Mouse (Mus musculus) E14TG2a.4 (cell line): Measurements from ENCODE around the gene Iglon5.

Experiments
- H3K27me3 ChIP-seq: 2 replicates; pipeline ENCODE4 v1.6.1; 2014; ENCODE audit warnings: low read length, control low read depth; ENCODE audit not compliant: insufficient read depth
- H3K36me3 ChIP-seq: 2 replicates; pipeline ENCODE4 v1.6.1; 2014; ENCODE audit warnings: low read length, control low read depth; ENCODE audit not compliant: insufficient read depth
- H3K4me1 ChIP-seq: replicated peaks from 2 replicates; pipeline ENCODE4 v1.6.1; 2014; ENCODE audit warnings: low read depth, low read length, control low read depth
- H3K4me3 ChIP-seq: replicated peaks from 2 replicates; pipeline ENCODE4 v1.5.1; 2014; ENCODE audit warnings: mild to moderate bottlenecking, low read length
- H3K9me3 ChIP-seq: 2 replicates; pipeline ENCODE4 v1.6.1; 2014; ENCODE audit warnings: low read length, control low read depth
- CTCF ChIP-seq: conservative IDR thresholded peaks from 2 replicates; pipeline ENCODE4 v1.5.1; 2014; ENCODE audit warnings: low read length
- NANOG ChIP-seq: IDR thresholded peaks from 2 replicates; pipeline ENCODE4 v1.6.1; 2014; ENCODE audit warnings: borderline replicate concordance, low read length, mixed read lengths
- POU5F1 ChIP-seq: IDR thresholded peaks from 2 replicates; pipeline ENCODE4 v1.6.1; 2014; ENCODE audit warnings: low read length, borderline replicate concordance

The Iglon5 gene

DNA sequence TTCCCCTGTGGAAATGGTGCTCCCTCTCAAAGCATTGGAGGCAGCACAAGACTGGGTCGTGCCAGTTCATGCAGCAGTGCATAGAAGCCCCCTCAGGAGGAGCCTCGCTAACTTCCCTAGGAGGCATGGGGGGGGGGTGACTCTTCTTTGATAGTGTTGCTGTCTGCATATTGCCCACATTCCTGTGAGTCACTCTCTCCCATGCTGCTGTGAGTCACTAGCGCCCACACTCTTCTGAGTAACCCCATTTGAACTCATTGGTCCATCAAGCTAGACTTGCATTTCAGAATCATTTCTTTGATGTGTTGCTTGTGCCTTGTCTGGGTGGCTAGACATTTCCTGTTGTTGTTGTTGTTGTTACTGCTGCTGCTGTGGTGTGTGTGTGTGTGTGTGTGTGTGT is 8.7 kb downstream of the Iglon5 start:
- Histone ChIP-seq H3K4me1 (peaks cover 19% of the 10 kb centered on the region), H3K27me3 (peaks cover 56% of the 10 kb centered on the region), H3K36me3 (no peaks in the 10 kb centered on the region), H3K9me3 (no peaks in the 10 kb centered on the region), H3K4me3 (no peak overlapping the region)
- TF ChIP-seq CTCF (no peak), NANOG (no peak), POU5F1 (no peak)

DNA sequence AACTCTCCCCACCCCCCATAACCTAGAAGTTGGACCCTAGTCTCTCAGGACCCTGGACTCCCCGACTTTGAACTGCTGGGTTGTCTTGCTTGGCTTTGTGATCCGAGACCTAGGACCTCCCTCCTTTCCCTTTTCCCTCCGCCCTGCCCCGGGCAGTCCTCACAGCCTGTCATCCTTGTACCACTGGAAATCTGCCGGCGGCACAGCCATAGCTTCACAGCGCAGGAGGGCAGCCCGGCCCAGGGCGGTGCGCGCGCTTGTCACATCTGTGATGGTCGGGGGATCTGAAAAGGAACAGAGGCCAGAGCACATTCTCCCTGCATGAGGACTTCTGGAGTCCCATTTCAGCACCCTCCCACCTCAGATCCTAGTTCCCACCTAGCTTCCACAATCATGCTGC is 13.5 kb downstream of the Iglon5 start:
- Histone ChIP-seq H3K36me3 (peaks cover 3% of the 10 kb centered on the region; the same call in 1 of the 2 replicates), H3K9me3 (no peaks in the 10 kb centered on the region), H3K4me1 (peaks cover 23% of the 10 kb centered on the region), H3K4me3 (peak overlapping the region; percentile 67), H3K27me3 (peaks cover 62% of the 10 kb centered on the region)
- no peak for TF ChIP-seq NANOG
- TF ChIP-seq CTCF: no peak
- TF ChIP-seq POU5F1: no peak

DNA sequence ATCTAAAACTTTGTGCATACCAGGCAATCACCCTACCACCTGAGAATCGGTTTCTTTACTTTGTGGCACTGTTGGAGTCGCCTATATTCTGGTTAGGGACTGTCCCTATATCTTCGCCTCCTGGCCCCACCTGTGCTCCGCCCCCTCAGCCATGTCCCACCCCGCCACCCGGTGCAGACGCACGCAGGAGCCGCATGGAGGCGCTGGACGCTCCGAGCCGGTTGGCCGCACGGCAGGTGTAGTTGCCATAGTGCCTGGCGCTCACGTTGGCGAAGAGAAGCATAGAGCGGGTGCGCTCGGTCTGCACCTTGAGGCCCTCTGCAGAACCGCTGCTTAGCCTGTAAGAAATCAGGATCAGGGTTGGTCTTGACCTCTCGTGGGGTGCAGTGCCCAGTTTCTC is 14.2 kb downstream of the Iglon5 start:
- H3K4me1 ChIP-seq: peaks cover 23% of the 10 kb centered on the region
- peaks cover 5% of the 10 kb centered on the region; the same call in 1 of the 2 replicates for H3K36me3 ChIP-seq
- TF ChIP-seq NANOG: no peak
- no peak for TF ChIP-seq CTCF
- TF ChIP-seq POU5F1: no peak
- H3K4me3 ChIP-seq: peak overlapping the region; percentile 67
- no peaks in the 10 kb centered on the region for H3K9me3 ChIP-seq
- peaks cover 62% of the 10 kb centered on the region for H3K27me3 ChIP-seq

GRCm38 (mm10) chr7:43470373-43470772 is 19.5 kb downstream of the Iglon5 start:
- Histone ChIP-seq H3K4me3 (no peak overlapping the region), H3K27me3 (peaks cover 24% of the 10 kb centered on the region), H3K4me1 (peaks cover 10% of the 10 kb centered on the region), H3K36me3 (peaks cover 5% of the 10 kb centered on the region; the same call in 1 of the 2 replicates), H3K9me3 (no peaks in the 10 kb centered on the region)
- TF ChIP-seq CTCF: peak; percentile 88
- no peak for TF ChIP-seq NANOG
- TF ChIP-seq POU5F1: no peak

DNA sequence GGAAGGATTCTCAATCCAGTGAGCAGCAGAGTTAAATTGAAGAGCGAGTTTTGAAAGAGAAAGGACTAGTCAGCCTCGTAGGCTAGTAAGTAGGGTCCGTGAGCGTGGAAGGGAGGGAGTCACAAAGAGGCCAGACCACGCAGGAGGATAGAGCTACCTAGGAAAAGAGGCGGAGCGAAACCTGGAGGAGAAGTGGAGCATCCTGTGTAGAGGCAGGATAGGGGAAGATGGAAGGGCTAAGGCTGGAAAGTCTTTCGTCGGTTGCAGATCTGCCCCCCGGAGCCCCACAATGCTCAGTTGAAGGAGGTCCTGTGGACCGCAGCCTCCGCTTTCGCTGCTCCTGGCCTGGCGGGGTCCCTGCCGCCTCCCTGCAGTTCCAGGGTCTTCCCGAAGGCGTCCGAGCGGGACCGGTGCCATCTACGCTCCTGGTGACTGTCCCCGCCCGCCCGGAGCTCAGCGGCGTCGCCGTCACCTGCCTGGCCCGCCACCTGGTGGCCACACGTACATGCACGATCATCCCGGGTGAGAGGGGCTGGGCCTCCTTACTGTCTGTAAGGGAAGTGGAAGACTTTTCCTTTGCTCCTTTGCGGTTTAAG is 23.7 kb downstream of the Iglon5 start:
- H3K27me3 ChIP-seq: peaks cover 38% of the 10 kb centered on the region
- H3K4me1 ChIP-seq: peaks cover 32% of the 10 kb centered on the region
- no peaks in the 10 kb centered on the region for H3K9me3 ChIP-seq
- TF ChIP-seq CTCF (peak; percentile 35), POU5F1 (no peak), NANOG (no peak)
- peak overlapping the region; percentile 86 for H3K4me3 ChIP-seq
- peaks cover under 1% of the 10 kb centered on the region; the same call in 1 of the 2 replicates for H3K36me3 ChIP-seq

GRCm38 (mm10) chr7:43465344-43466098 is 24.4 kb downstream of the Iglon5 start:
- TF ChIP-seq NANOG (no peak; the same call in 1 of the 2 replicates), CTCF (no peak), POU5F1 (no peak)
- Histone ChIP-seq H3K9me3 (no peaks in the 10 kb centered on the region), H3K4me3 (peak overlapping the region; percentile 86)

GRCm38 (mm10) chr7:43464864-43465343 is 25.0 kb downstream of the Iglon5 start:
- peaks cover 32% of the 10 kb centered on the region for H3K4me1 ChIP-seq
- no peaks in the 10 kb centered on the region; the same call in 1 of the 2 replicates for H3K36me3 ChIP-seq
- H3K9me3 ChIP-seq: no peaks in the 10 kb centered on the region
- peaks cover 38% of the 10 kb centered on the region for H3K27me3 ChIP-seq
- TF ChIP-seq POU5F1 (no peak), CTCF (no peak), NANOG (no peak)
- peak overlapping the region; percentile 86 for H3K4me3 ChIP-seq

More at GRCm38 (mm10) chr7:43465344-43466098, 24.4 kb downstream of the Iglon5 start:
- no peaks in the 10 kb centered on the region; the same call in 1 of the 2 replicates for H3K36me3 ChIP-seq
- peaks cover 38% of the 10 kb centered on the region for H3K27me3 ChIP-seq
- H3K4me1 ChIP-seq: peaks cover 32% of the 10 kb centered on the region

DNA sequence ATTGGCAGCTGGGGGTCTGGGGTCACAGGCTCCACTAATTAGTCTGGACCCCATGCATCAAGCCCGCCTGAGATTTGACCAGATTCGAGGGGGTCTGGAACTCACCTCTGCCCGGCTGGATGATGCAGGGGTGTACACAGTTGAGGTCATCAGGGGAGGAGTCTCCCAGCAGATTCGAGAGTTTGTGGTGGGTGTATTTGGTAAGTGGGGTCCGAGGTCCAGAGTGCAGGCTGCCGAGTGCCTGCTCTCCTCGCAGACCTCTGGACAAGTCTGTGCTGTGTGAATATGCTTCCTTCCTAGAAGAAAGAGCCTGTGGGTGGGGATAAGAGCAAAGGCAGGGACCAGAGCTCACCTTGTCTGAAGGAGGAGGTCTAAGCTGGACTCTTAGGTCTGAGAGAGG is 25.9 kb downstream of the Iglon5 start:
- no peaks in the 10 kb centered on the region; the same call in 1 of the 2 replicates for H3K36me3 ChIP-seq
- no peak overlapping the region for H3K4me3 ChIP-seq
- TF ChIP-seq CTCF: no peak
- no peak for TF ChIP-seq NANOG
- TF ChIP-seq POU5F1: no peak
- peaks cover 32% of the 10 kb centered on the region for H3K4me1 ChIP-seq
- no peaks in the 10 kb centered on the region for H3K9me3 ChIP-seq
- H3K27me3 ChIP-seq: peaks cover 38% of the 10 kb centered on the region

GRCm38 (mm10) chr7:43462851-43463250 is 27.0 kb downstream of the Iglon5 start, which contains the start of gene Vsig10l:
Gene Vsig10l, plus strand, starts transcription at chr7:43463151.
- TF ChIP-seq NANOG (no peak), POU5F1 (no peak), CTCF (no peak)
- peaks cover 38% of the 10 kb centered on the region for H3K27me3 ChIP-seq
- H3K36me3 ChIP-seq: peaks cover 4% of the 10 kb centered on the region

More at GRCm38 (mm10) chr7:43462851-43463250, 27.0 kb downstream of the Iglon5 start, which contains the start of gene Vsig10l:
- Histone ChIP-seq H3K4me3 (no peak within 1 kb of the TSS), H3K9me3 (peaks cover under 1% of the 10 kb centered on the region; the same call in 1 of the 2 replicates), H3K4me1 (peaks cover 32% of the 10 kb centered on the region)
